Mouse (Mus musculus): ENCODE measurements at regions not wholly inside any gene's neighbourhood (a gene's known extent, or its start where the extent isn't known, plus 50 kb on each side); places are given as distances from the start of the nearest gene placed in this dataset.

DNA sequence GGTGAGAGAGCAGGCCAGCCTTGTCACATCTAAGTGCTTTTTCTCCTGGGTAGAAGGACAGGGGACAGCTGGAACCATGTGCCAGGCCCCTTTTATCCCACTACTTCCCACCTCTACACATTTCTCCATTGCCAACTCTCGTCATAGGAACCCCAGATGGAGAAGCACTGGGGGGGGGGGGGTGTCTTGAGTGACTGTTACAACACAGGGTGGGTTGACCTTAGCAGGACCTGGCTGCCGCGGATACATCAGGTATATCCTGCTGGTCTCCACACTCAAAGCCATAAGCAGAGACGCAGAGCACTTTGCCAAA, 70.1 kb upstream of the Ppp2r5c start:
- H3K36me3 ChIP-seq = no peaks in the 10 kb centered on the region
- 68% methylated on average over 4 of the region's 4 CpGs for WGBS
- no peak overlapping the region for H3K9ac ChIP-seq

DNA sequence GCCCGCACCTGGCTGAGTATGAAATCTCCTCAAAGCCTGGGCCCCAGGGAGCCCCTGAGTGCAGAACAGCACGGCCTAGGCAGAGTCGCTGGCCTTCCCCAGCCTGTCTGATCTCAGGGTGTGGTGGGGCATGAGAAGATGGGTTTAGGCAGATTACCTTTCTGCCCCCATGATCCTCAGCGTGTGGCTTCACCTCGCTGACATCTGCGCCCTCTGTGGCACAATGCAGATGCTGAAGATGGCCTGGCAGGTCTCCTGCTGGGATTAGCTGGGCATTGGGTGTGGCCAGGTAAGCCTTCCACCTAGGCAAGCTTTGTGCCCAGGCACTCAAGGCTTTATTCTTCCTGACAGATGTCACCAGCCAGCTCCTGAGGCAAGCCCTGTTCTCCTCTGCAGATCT, 69.6 kb upstream of the Ppp2r5c start:
- Histone ChIP-seq H3K4me2 (replicated peaks) (no peak overlapping the region), H3K9me3 (no peaks in the 10 kb centered on the region), H3K36me3 (no peaks in the 10 kb centered on the region), H3K9ac (no peak overlapping the region), H3K27me3 (replicated peaks) (peaks cover 12% of the 10 kb centered on the region), H3K27ac (no peak overlapping the region), H3K4me1 (replicated peaks) (0 out of 2 replicates have a peak, but pooled peaks cover 4% of the 10 kb centered on the region), H3K4me3 (replicated peaks) (no peak overlapping the region)
- WGBS = 61% methylated on average over 6 of the region's 6 CpGs
- no peak for ATAC-seq

More for the DNA sequence above, 70.1 kb upstream of the Ppp2r5c start:
- Histone ChIP-seq H3K4me1 (replicated peaks) (0 out of 2 replicates have a peak, but pooled peaks cover 4% of the 10 kb centered on the region), H3K4me2 (replicated peaks) (no peak overlapping the region), H3K27me3 (replicated peaks) (peaks cover 12% of the 10 kb centered on the region), H3K27ac (no peak overlapping the region), H3K9me3 (no peaks in the 10 kb centered on the region), H3K4me3 (replicated peaks) (no peak overlapping the region)
- ATAC-seq = no peak

DNA sequence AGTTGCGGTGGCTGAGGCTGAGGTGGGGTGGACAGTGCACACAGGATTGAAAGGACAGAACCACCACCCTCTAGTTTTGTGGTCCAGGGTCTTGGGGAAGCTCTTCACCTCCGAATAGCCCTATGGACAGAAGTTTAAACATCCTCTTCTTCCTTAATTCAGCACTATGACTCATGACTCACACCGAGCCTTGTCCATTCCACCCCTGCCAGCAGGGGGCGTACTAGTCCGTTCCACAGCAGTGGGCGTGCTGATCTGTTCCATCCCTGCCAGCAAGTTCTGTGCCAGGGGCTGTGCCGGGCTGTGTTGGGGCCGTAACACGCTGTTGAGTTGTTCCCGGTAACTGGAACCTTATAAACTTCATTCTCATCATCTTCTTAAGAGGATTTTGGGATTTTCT, 69.2 kb upstream of the Ppp2r5c start:
- Histone ChIP-seq H3K9me3 (no peaks in the 10 kb centered on the region), H3K4me2 (replicated peaks) (no peak overlapping the region), H3K27me3 (replicated peaks) (peaks cover 12% of the 10 kb centered on the region), H3K9ac (no peak overlapping the region), H3K36me3 (no peaks in the 10 kb centered on the region), H3K27ac (no peak overlapping the region), H3K4me3 (replicated peaks) (no peak overlapping the region), H3K4me1 (replicated peaks) (0 out of 2 replicates have a peak, but pooled peaks cover 4% of the 10 kb centered on the region)
- 76% methylated on average over 10 of the region's 10 CpGs for WGBS
- ATAC-seq = no peak

DNA sequence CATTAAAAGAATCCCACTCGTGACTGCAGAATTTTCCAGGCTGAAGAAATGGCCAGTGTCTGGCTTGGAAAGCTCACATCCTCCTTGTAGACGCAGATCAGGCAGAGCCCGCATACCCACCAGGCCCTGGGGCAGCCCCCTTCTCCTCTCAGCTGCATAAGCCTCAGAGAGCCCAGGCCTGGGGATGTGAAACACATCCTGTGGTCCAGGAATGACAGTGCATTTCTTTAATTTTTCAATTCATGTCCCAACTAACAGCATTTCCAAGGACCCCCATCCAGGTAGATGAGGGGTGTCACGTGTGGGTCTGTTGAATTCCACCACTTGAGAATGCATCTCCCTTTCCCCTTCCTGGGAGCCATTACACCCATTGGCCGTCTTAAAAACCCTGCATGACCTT, 68.6 kb upstream of the Ppp2r5c start:
- no peak for ATAC-seq

DNA sequence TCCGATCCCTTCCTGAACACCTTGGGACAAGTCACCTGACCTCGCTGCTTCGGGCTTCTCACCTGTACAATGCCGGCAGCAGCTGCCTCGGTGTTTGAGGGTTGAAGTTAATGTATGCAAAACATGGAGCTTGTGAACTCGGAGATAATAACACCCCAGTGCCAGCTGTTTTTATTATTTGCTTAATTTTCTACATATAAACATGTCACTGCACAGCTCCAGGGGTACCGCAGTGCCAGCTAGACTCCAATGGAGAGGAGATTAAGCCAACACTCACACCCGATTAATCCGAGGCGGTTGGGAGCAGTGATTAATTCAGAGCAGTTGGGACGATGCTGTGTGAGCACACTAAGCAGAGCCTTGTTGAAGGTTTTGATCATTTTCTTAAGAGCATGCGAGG, 67.2 kb upstream of the Ppp2r5c start:
- H3K9me3 ChIP-seq = no peaks in the 10 kb centered on the region
- 74% methylated on average over 12 of the region's 12 CpGs for WGBS
- H3K4me3 ChIP-seq (replicated peaks) = no peak overlapping the region
- no peak overlapping the region for H3K4me2 ChIP-seq (replicated peaks)
- no peak overlapping the region for H3K27ac ChIP-seq
- H3K27me3 ChIP-seq (replicated peaks) = peaks cover 5% of the 10 kb centered on the region
- H3K4me1 ChIP-seq (replicated peaks) = 0 out of 2 replicates have a peak, but pooled peaks cover 4% of the 10 kb centered on the region
- H3K36me3 ChIP-seq = no peaks in the 10 kb centered on the region
- no peak for ATAC-seq
- H3K9ac ChIP-seq = no peak overlapping the region

More for the DNA sequence above, 68.6 kb upstream of the Ppp2r5c start:
- whole genome bisulfite sequencing = 85% methylated on average over 5 of the region's 5 CpGs
- Histone ChIP-seq H3K4me3 (replicated peaks) (no peak overlapping the region), H3K27ac (no peak overlapping the region), H3K4me2 (replicated peaks) (no peak overlapping the region), H3K9me3 (no peaks in the 10 kb centered on the region), H3K9ac (no peak overlapping the region), H3K27me3 (replicated peaks) (peaks cover 12% of the 10 kb centered on the region), H3K4me1 (replicated peaks) (0 out of 2 replicates have a peak, but pooled peaks cover 4% of the 10 kb centered on the region), H3K36me3 (no peaks in the 10 kb centered on the region)

DNA sequence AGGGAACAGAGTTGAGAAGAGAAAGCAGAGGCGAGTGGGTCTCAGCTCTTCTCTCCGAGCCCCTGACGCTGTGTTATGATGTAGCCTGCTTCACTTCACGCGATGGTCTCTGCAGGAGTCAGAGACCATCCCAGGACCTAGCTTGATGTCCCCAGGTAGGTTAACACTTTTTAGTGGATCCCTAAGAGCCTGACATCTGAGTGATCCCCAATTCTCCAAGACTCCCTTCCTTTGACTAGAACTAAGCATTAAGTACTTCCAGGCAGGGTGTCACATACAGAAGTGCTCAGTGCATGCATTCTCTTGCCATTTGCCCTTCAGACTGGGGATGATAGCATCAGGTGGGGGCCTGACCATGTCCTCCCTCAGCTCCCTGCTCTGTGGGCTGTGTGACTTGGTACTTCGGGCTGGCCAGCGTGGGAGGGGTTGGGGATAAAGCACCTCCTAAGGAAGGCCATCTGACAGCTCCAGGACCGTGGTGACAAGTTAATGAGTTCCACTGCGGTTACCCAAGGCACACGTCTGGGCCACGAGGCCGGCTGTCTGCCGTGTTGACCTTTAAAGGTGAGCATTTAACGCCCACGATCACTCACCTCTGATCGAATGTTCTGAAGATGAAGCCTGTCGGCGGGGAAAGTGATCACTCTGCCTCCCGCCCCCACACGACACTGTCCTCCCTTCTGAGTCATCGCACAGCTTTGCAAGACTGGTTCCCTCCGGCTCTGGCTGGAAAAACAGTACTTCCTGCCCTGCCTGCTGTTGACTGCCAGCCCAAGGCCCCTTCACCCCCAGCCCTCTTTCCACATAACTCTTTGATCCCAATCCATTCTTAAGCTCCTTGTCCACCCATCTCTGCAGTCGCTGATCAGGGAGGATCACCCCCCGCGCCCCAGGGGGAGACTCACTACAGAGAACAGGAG, 65.8 kb upstream of the Ppp2r5c start:
- Histone ChIP-seq H3K9me3 (no peaks in the 10 kb centered on the region), H3K4me1 (replicated peaks) (0 out of 2 replicates have a peak, but pooled peaks cover 4% of the 10 kb centered on the region), H3K36me3 (no peaks in the 10 kb centered on the region), H3K9ac (no peak overlapping the region), H3K4me3 (replicated peaks) (no peak overlapping the region), H3K27me3 (replicated peaks) (no peaks in the 10 kb centered on the region), H3K4me2 (replicated peaks) (no peak overlapping the region), H3K27ac (no peak overlapping the region)
- 58% methylated on average over 25 of the region's 25 CpGs for WGBS
- ATAC-seq = peak; percentile 67

DNA sequence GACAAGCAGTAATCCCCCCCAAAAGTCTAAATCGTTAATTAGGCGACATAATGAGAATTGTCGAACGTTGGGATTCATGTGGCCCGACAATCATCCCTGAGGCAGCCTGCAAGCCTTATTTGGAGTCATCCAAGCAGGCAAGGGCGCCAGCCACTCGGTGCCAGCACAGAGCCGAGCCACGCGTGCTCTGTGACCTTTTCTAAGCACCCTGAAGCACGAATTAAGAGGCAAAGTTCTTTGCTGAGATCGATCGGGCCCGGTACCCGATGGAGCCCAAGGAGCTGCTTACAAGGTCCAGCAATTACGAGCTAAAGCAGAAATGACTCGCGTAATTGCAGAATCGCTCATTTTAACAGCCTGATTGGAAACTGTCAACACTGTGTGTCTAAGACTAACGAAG, 61.9 kb upstream of the Ppp2r5c start:
- Histone ChIP-seq H3K9me3 (no peaks in the 10 kb centered on the region), H3K4me2 (replicated peaks) (no peak overlapping the region), H3K36me3 (no peaks in the 10 kb centered on the region), H3K27ac (no peak overlapping the region), H3K4me3 (replicated peaks) (no peak overlapping the region), H3K9ac (no peak overlapping the region), H3K27me3 (replicated peaks) (no peaks in the 10 kb centered on the region), H3K4me1 (replicated peaks) (0 out of 2 replicates have a peak, but pooled peaks cover 4% of the 10 kb centered on the region)
- 84% methylated on average over 20 of the region's 20 CpGs for WGBS
- ATAC-seq = no peak

DNA sequence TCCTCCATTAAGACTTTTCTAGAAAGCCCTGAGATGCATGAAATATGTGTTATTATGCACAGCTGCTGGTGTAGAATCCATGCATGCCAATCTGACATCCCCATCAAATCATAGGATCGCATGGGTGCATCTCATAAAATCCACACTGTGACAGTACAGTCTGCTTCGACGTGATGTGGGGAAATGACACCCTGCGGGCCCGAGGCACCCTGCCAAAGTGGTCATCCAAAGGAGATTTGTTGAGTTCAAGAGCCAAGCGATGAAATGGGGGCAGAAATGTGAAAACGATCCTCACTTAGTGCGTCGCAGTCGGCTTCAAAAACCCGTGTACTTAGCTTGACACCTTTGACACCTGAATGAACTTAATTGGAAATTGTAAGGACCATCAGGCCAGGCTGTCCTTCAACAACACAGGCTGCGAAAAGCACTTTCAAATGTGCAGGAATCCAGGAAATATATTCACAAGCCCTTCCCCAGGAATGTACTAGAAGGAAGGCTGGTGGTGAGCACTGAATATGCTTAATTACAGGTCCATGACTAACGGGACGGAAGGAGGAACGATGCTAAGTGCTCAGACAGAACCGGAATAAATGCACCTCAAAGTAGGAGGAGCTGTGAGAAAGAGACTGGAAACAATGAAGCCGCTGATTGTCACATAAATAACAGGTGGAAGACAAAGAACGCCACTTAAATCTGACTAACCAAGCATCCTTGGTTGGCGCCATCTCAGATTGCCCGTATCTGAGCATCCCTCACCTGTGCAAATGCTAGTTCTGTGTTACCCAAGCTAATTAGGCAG, 60.9 kb upstream of the Ppp2r5c start:
- no peak for ATAC-seq
- H3K27me3 ChIP-seq (replicated peaks) = no peaks in the 10 kb centered on the region
- 86% methylated on average over 20 of the region's 20 CpGs for WGBS
- 0 out of 2 replicates have a peak, but pooled peaks cover 3% of the 10 kb centered on the region for H3K4me1 ChIP-seq (replicated peaks)
- H3K27ac ChIP-seq = no peak overlapping the region
- no peaks in the 10 kb centered on the region for H3K36me3 ChIP-seq
- H3K4me2 ChIP-seq (replicated peaks) = no peak overlapping the region
- no peak overlapping the region for H3K9ac ChIP-seq
- H3K9me3 ChIP-seq = no peaks in the 10 kb centered on the region
- H3K4me3 ChIP-seq (replicated peaks) = no peak overlapping the region

DNA sequence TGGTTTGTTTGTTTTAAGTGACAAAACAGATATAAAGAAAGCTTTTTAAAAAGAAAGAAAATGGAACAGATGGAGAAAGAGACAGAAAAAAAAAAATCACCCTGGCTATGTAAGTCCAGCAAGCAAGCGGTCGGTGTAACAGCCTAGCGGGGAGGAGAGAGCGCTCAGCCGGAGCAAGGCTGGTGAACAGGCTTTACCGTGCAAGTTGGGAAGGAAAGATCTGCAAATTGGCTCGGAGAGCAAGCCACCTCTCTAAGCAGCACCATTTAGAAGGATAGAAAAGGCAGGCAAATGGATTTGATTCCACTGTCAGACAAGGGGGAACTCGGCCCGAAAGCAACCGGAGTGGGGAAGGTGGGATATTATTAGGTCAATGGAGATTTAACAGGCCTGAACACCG, 59.9 kb upstream of the Ppp2r5c start:
- no peak overlapping the region for H3K9ac ChIP-seq
- H3K27ac ChIP-seq = no peak overlapping the region
- no peaks in the 10 kb centered on the region for H3K27me3 ChIP-seq (replicated peaks)
- H3K4me3 ChIP-seq (replicated peaks) = no peak overlapping the region
- WGBS = 80% methylated on average over 11 of the region's 11 CpGs
- H3K36me3 ChIP-seq = no peaks in the 10 kb centered on the region
- H3K4me1 ChIP-seq (replicated peaks) = no peaks in the 10 kb centered on the region
- no peak for ATAC-seq
- H3K9me3 ChIP-seq = no peaks in the 10 kb centered on the region
- no peak overlapping the region for H3K4me2 ChIP-seq (replicated peaks)

DNA sequence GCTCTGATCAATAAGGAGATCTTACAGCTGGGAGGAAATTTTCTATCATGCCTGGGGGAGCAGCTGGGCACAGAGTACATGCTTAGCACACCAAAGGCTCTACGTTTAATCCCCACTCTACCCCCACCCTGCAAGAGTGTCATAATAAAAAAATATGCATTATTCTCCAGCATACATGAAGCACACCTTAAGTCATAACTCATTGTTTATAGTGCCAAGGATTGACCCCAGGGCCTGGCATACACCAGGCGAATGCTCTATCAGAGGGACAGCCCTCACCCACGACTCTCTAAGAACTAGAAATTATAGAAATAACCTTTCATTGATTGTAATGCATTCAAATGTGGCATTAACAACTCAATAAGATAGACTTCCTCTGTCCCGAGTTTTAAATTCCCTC, 59.4 kb upstream of the Ppp2r5c start:
- Histone ChIP-seq H3K27me3 (replicated peaks) (no peaks in the 10 kb centered on the region), H3K4me1 (replicated peaks) (no peaks in the 10 kb centered on the region), H3K27ac (no peak overlapping the region), H3K4me2 (replicated peaks) (no peak overlapping the region), H3K9me3 (no peaks in the 10 kb centered on the region), H3K9ac (no peak overlapping the region), H3K36me3 (no peaks in the 10 kb centered on the region), H3K4me3 (replicated peaks) (no peak overlapping the region)
- no peak for ATAC-seq
- WGBS = 77% methylated on average over 4 of the region's 4 CpGs

DNA sequence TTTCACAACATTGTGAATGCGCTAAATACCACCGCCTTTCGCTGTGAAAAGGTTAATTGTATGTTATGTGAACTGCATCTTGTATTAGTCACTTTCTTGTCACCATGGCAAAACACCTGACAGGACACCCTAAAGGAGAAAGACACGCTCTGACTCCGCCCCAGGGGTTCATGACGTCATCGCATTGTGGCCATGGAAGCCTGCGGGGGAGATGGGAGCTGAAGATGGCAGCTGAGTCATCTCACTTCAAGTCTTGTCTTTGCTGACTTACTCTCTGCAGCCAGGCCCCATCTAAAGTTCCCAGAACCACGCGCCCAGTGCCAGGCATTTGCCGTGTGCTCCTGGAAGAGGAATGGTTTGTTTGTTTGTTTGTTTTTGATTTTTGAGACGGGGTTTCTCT, 57.5 kb upstream of the Ppp2r5c start:
- 71% methylated on average over 12 of the region's 12 CpGs for WGBS
- no peak for ATAC-seq
- Histone ChIP-seq H3K27ac (no peak overlapping the region), H3K4me1 (replicated peaks) (no peaks in the 10 kb centered on the region), H3K4me2 (replicated peaks) (no peak overlapping the region), H3K36me3 (no peaks in the 10 kb centered on the region), H3K27me3 (replicated peaks) (no peaks in the 10 kb centered on the region), H3K9ac (no peak overlapping the region), H3K4me3 (replicated peaks) (no peak overlapping the region), H3K9me3 (no peaks in the 10 kb centered on the region)

DNA sequence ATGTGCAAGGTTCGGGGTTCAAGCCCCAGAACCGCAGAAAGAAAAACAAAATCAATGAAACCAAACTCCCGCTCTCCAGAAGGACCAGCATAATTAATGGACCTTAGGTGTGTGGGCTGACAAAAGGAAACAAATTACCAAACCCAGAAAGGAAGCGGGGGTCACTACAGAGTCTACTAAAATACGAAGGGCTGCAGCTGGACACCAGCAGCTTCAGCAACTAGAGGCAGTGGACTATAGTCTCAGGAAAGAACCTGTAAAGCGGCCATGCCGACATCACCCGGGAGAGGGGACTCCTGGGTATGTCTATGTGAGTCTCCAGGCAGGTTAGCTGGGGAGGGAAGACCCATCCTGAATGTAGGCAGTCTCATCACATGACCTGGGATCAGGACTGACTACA, 55.5 kb upstream of the Ppp2r5c start:
- Histone ChIP-seq H3K27ac (no peak overlapping the region), H3K9ac (no peak overlapping the region), H3K36me3 (no peaks in the 10 kb centered on the region), H3K27me3 (replicated peaks) (no peaks in the 10 kb centered on the region), H3K9me3 (no peaks in the 10 kb centered on the region), H3K4me3 (replicated peaks) (no peak overlapping the region), H3K4me1 (replicated peaks) (no peaks in the 10 kb centered on the region), H3K4me2 (replicated peaks) (no peak overlapping the region)
- ATAC-seq = no peak
- 67% methylated on average over 8 of the region's 8 CpGs for WGBS
